Mouse (Mus musculus): ENCODE data around the gene Tha1.

DNA sequence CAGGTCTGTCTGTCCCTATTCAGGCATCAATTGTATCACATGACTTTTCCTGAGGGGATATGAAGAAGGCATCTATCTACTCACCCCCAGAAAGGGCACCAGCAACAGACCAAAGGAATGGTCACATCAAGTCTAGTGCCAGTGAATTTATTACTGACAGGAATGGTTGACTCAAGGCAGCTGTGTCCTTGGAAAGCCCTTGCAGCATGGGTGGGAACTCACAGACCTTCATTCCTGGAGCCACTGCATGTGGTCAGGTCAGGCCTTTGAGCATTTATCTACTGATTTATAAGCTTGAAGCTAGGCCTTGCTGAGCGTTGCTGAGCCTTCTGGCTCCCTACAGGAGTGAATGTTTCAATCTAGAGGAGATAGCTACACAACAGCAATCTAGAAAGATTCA lies 32.4 kb downstream of the Tha1 start:
- no peak for TF ChIP-seq GATA1 (IDR thresholded peaks at IDR 0.05; ENCODE audit: low read length)
- TF ChIP-seq TAL1 (IDR thresholded peaks at IDR 0.05; ENCODE audit: low read length) = no peak

Data from erythroblast, embryonic 14.5 days (primary cell).